Mouse (Mus musculus) layer of hippocampus, adult 11-12 months (tissue): ENCODE measurements around the gene Fignl2.

Experiments used
- DNase-seq: peaks from one replicate; pipeline ENCODE4 v3.0.0; 2022; ENCODE audit warnings: low spot score

The Fignl2 gene

GRCm38 (mm10) chr15:101008386-101009010 lies 69.9 kb downstream of the Fignl2 start:
- DNase-seq: peak; percentile 41

- no peak for DNase-seq
These were observed 71.1 kb downstream of the Fignl2 start for GRCm38 (mm10) chr15:101007236-101007635.

- DNase-seq: no peak
These were observed 71.9 kb downstream of the Fignl2 start for GRCm38 (mm10) chr15:101006251-101007040.

GRCm38 (mm10) chr15:101005717-101006116 lies 72.7 kb downstream of the Fignl2 start:
- DNase-seq: no peak

GRCm38 (mm10) chr15:101004538-101004937 lies 73.8 kb downstream of the Fignl2 start:
- DNase-seq: no peak

- DNase-seq: no peak
These were observed 75.9 kb downstream of the Fignl2 start for GRCm38 (mm10) chr15:101002466-101002865.

GRCm38 (mm10) chr15:101001685-101002084 lies 76.7 kb downstream of the Fignl2 start:
- DNase-seq: no peak
